Mouse (Mus musculus) lung, postnatal 0 days (tissue): ENCODE results near the gene Nin.

Source experiments
- CTCF ChIP-seq: IDR thresholded peaks from 2 replicates; pipeline ENCODE4 v1.5.1; 2016; ENCODE audit warnings: antibody characterized with exemption, mild to moderate bottlenecking
- EP300 ChIP-seq: IDR thresholded peaks from 2 replicates; pipeline ENCODE4 v1.6.1; 2016; ENCODE audit warnings: antibody characterized with exemption, mild to moderate bottlenecking, control low read depth

GRCm38 (mm10) chr12:69968154-69968553, 145.4 kb downstream of the Nin start:
- no peak for TF ChIP-seq CTCF
- TF ChIP-seq EP300 = no peak
